Comparison of ENCODE assay signal across 9 mouse cellular contexts in the genomic region with DNA sequence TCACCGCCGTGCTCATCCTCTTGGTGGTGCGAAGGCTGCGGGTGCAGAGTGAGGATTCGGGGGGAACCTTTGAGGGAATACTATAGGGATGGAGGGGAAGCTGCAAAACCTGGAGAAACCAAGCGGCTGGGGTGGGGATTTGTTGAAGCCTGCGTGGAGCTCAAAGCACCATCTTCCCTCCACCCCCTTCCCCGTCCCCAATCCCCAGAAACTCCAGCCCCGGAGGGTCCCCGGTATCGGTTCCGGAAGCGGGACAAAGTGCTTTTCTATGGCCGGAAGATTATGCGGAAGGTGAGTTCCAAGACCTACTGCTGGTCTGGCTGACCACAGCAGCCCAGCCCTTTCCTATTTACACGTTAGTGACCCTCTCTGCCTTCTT. TPM values are rescaled to one million over a fixed set of nuclear protein-coding genes. Genes with fewer than 3 reads are reported as not detected.
DNase-seq lines count a peak whose midpoint lies in the region; ATAC-seq and TF ChIP-seq lines count a peak whose summit lies in the region.
"Had no signal": no experiment of that assay in that cellular context is flagged by ENCODE, and none has a peak within 500 bp of the region (broad histone marks: within the 10 kb centered on the region; RNA-seq: fewer than 3 reads in every experiment).

No protein-coding gene starts in this region.

- H3K4me3 ChIP-seq in embryonic facial prominence, embryonic 12.5 days: peak overlapping the region; percentile 62
- peak overlapping the region; percentile 56 for H3K4me3 ChIP-seq in hindbrain, embryonic 13.5 days
- peak overlapping the region; percentile 91 for H3K4me3 ChIP-seq in liver, embryonic 16.5 days (ENCODE audit: low read depth, low read length)
- peak overlapping the region; percentile 70 for H3K4me3 ChIP-seq in olfactory bulb, adult 2 months (ENCODE audit: insufficient read depth, low read depth, low read length)

- peaks cover 26% of the 10 kb centered on the region for H3K36me3 ChIP-seq in embryonic facial prominence, embryonic 12.5 days
- peaks cover 29% of the 10 kb centered on the region for H3K36me3 ChIP-seq in hindbrain, embryonic 13.5 days
- no peaks in the 10 kb centered on the region for H3K36me3 ChIP-seq in liver, embryonic 16.5 days (ENCODE audit: control insufficient read depth, insufficient read depth)

- 6% methylated on average over 16 of the region's 16 CpGs for WGBS in embryonic facial prominence, embryonic 12.5 days
- WGBS in hindbrain, embryonic 13.5 days: 9% methylated on average over 16 of the region's 16 CpGs
- 6% methylated on average over 16 of the region's 16 CpGs for WGBS in liver, embryonic 16.5 days (ENCODE audit: insufficient replicate concordance)
- 6% methylated on average over 16 of the region's 16 CpGs for WGBS in olfactory bulb, adult 2 months

- DNase-seq in kidney, adult 18-20 months: peak; percentile 16
- no peak for DNase-seq in kidney, adult 8-10 months
- no peak for DNase-seq in spleen, postnatal 36 days (ENCODE audit: low spot score in 2 of 2)
- no peak for DNase-seq in natural killer cell, adult 2 months (ENCODE audit: low spot score in 2 of 2)

- no peaks in the 10 kb centered on the region for H3K27me3 ChIP-seq in embryonic facial prominence, embryonic 12.5 days
- H3K27me3 ChIP-seq in hindbrain, embryonic 13.5 days: no peaks in the 10 kb centered on the region
- H3K27me3 ChIP-seq in liver, embryonic 16.5 days (ENCODE audit: control insufficient read depth, insufficient read depth, low read depth, low read length): no peaks in the 10 kb centered on the region

- peak overlapping the region; percentile 58 for H3K9ac ChIP-seq in embryonic facial prominence, embryonic 12.5 days
- peak overlapping the region; percentile 74 for H3K9ac ChIP-seq in hindbrain, embryonic 13.5 days
- H3K9ac ChIP-seq in liver, embryonic 16.5 days (ENCODE audit: low read depth, low read length): peak overlapping the region; percentile 77

- H3K27ac ChIP-seq in embryonic facial prominence, embryonic 12.5 days: 0 out of 2 replicates have a peak overlapping the region, but pooled peaks have one; percentile 76
- H3K27ac ChIP-seq in hindbrain, embryonic 13.5 days: peak overlapping the region; percentile 52; the same call in 1 of the 2 replicates
- peak overlapping the region; percentile 78 for H3K27ac ChIP-seq in liver, embryonic 16.5 days (ENCODE audit: low read length)
- H3K27ac ChIP-seq in olfactory bulb, adult 2 months (ENCODE audit: insufficient read depth, low read depth, low read length): peak overlapping the region; percentile 53; the same call in 1 of the 2 replicates

- TF ChIP-seq CTCF in olfactory bulb, adult 2 months (IDR thresholded peaks at IDR 0.05; ENCODE audit: insufficient read depth, low read depth, low read length): no peak

- no peak for TF ChIP-seq POLR2A in olfactory bulb, adult 2 months (IDR thresholded peaks at IDR 0.05; ENCODE audit: insufficient read depth, low read depth, low read length)

- H3K4me1 ChIP-seq in embryonic facial prominence, embryonic 12.5 days: 0 out of 2 replicates have a peak, but pooled peaks cover 4% of the 10 kb centered on the region
- H3K4me1 ChIP-seq in hindbrain, embryonic 13.5 days (replicated peaks): peaks cover 19% of the 10 kb centered on the region
- H3K4me1 ChIP-seq in liver, embryonic 16.5 days (ENCODE audit: control insufficient read depth, low read depth, low read length): peaks cover 43% of the 10 kb centered on the region
- peaks cover 8% of the 10 kb centered on the region for H3K4me1 ChIP-seq in olfactory bulb, adult 2 months (ENCODE audit: control insufficient read depth, insufficient read depth, low read length)

- no peak for ATAC-seq in embryonic facial prominence, embryonic 12.5 days (ENCODE audit: insufficient number of reproducible peaks, insufficient read depth, low FRiP score, low TSS enrichment)
- no peak for ATAC-seq in hindbrain, embryonic 13.5 days (ENCODE audit: low FRiP score)
- no peak for ATAC-seq in liver, embryonic 16.5 days (ENCODE audit: low read depth)

- peak overlapping the region; percentile 96 for H3K4me2 ChIP-seq in embryonic facial prominence, embryonic 12.5 days (replicated peaks)
- H3K4me2 ChIP-seq in hindbrain, embryonic 13.5 days: peak overlapping the region; percentile 86
- peak overlapping the region; percentile 95 for H3K4me2 ChIP-seq in liver, embryonic 16.5 days (ENCODE audit: low read depth, low read length)

- no peaks in the 10 kb centered on the region for H3K9me3 ChIP-seq in embryonic facial prominence, embryonic 12.5 days
- no peaks in the 10 kb centered on the region for H3K9me3 ChIP-seq in hindbrain, embryonic 13.5 days
- no peaks in the 10 kb centered on the region for H3K9me3 ChIP-seq in liver, embryonic 16.5 days (replicated peaks; ENCODE audit: control insufficient read depth, low read length)

RNA-seq across cellular contexts. Expression of gene Pnpla6, which starts 1.9 kb away (rescaled TPM):
- polyA plus RNA-seq in embryonic facial prominence, embryonic 12.5 days (2016; fragmentation: Nextera tagmentation; extraction: Ambion mirVana): 29.0 and 29.6 TPM in 2 replicates
- polyA plus RNA-seq in hindbrain, embryonic 13.5 days (2015; fragmentation: Nextera tagmentation; extraction: Ambion mirVana): 34.8 and 37.3 TPM in 2 replicates
- polyA plus RNA-seq in liver, embryonic 16.5 days (2015; fragmentation: Nextera tagmentation; extraction: Ambion mirVana): 10.9 and 11.3 TPM in 2 replicates
- polyA plus RNA-seq in olfactory bulb, adult 2 months (2012; ENCODE audit: insufficient read depth, insufficient read length, low replicate concordance, missing spikeins): not detected in 2 replicates

RNA-seq across cellular contexts. Expression of gene Mcoln1, which starts 16.8 kb away (rescaled TPM):
- polyA plus RNA-seq in embryonic facial prominence, embryonic 12.5 days (2016; fragmentation: Nextera tagmentation; extraction: Ambion mirVana): 62.0 and 66.2 TPM in 2 replicates
- polyA plus RNA-seq in hindbrain, embryonic 13.5 days (2015; fragmentation: Nextera tagmentation; extraction: Ambion mirVana): 90.1 and 92.0 TPM in 2 replicates
- polyA plus RNA-seq in liver, embryonic 16.5 days (2015; fragmentation: Nextera tagmentation; extraction: Ambion mirVana): 19.2 and 21.1 TPM in 2 replicates
- 296 TPM in 1 of 2 replicates, not detected in the other for polyA plus RNA-seq in olfactory bulb, adult 2 months (2012; ENCODE audit: insufficient read depth, insufficient read length, low replicate concordance, missing spikeins)

RNA-seq across cellular contexts. Expression of gene Zfp358, which starts 24.2 kb away (rescaled TPM):
- 66.4 and 67.9 TPM in 2 replicates for polyA plus RNA-seq in embryonic facial prominence, embryonic 12.5 days (2016; fragmentation: Nextera tagmentation; extraction: Ambion mirVana)
- 77.4 and 79.9 TPM in 2 replicates for polyA plus RNA-seq in hindbrain, embryonic 13.5 days (2015; fragmentation: Nextera tagmentation; extraction: Ambion mirVana)
- polyA plus RNA-seq in liver, embryonic 16.5 days (2015; fragmentation: Nextera tagmentation; extraction: Ambion mirVana): 4.3 and 5.4 TPM in 2 replicates
- not detected in 2 replicates for polyA plus RNA-seq in olfactory bulb, adult 2 months (2012; ENCODE audit: insufficient read depth, insufficient read length, low replicate concordance, missing spikeins)

RNA-seq across cellular contexts. Expression of gene Tex45, which starts 46.4 kb away (rescaled TPM):
- 0.10 TPM in 1 of 2 replicates, not detected in the other for polyA plus RNA-seq in embryonic facial prominence, embryonic 12.5 days (2016; fragmentation: Nextera tagmentation; extraction: Ambion mirVana)
- polyA plus RNA-seq in hindbrain, embryonic 13.5 days (2015; fragmentation: Nextera tagmentation; extraction: Ambion mirVana): 0.30 and 0.54 TPM in 2 replicates
- not detected in 2 replicates for polyA plus RNA-seq in liver, embryonic 16.5 days (2015; fragmentation: Nextera tagmentation; extraction: Ambion mirVana)
- not detected in 2 replicates for polyA plus RNA-seq in olfactory bulb, adult 2 months (2012; ENCODE audit: insufficient read depth, insufficient read length, low replicate concordance, missing spikeins)
- polyA plus RNA-seq: large intestine, adult 2 months had no signal

RNA-seq across cellular contexts. Expression of gene Pex11g, which starts 49.6 kb away (rescaled TPM):
- polyA plus RNA-seq in embryonic facial prominence, embryonic 12.5 days (2016; fragmentation: Nextera tagmentation; extraction: Ambion mirVana): 5.0 and 6.1 TPM in 2 replicates
- 4.2 and 5.3 TPM in 2 replicates for polyA plus RNA-seq in hindbrain, embryonic 13.5 days (2015; fragmentation: Nextera tagmentation; extraction: Ambion mirVana)
- polyA plus RNA-seq in liver, embryonic 16.5 days (2015; fragmentation: Nextera tagmentation; extraction: Ambion mirVana): 8.1 and 8.5 TPM in 2 replicates
- polyA plus RNA-seq in olfactory bulb, adult 2 months (2012; ENCODE audit: insufficient read depth, insufficient read length, low replicate concordance, missing spikeins): not detected in 2 replicates

Comparison
In these comparisons a context has a peak if more than half of its experiments do, and no peak if none do; other contexts are left out.
1. RNA of gene Pnpla6, which starts 1.9 kb away (polyA plus RNA-seq): 34.8 to 37.3 TPM in hindbrain, embryonic 13.5 days, 29.0 to 29.6 TPM in embryonic facial prominence, embryonic 12.5 days and 10.9 to 11.3 TPM in liver, embryonic 16.5 days; not detected in olfactory bulb, adult 2 months; every median in the first group is over 10 times any median in the second.
2. RNA of gene Zfp358, which starts 24.2 kb away (polyA plus RNA-seq): 77.4 to 79.9 TPM in hindbrain, embryonic 13.5 days and 66.4 to 67.9 TPM in embryonic facial prominence, embryonic 12.5 days; 4.3 to 5.4 TPM in liver, embryonic 16.5 days and not detected in olfactory bulb, adult 2 months; every median in the first group is over 10 times any median in the second.
3. Peak in every context shown above with its lines, with median percentiles within 50 percentile points of each other: H3K27ac ChIP-seq, H3K4me2 ChIP-seq, H3K4me3 ChIP-seq and H3K9ac ChIP-seq.